Mouse (Mus musculus): ENCODE measurements around the gene Acap1. TPM values are rescaled to one million over a fixed set of nuclear protein-coding genes. Genes with fewer than 3 reads are reported as not detected.
A peak's percentile ranks its signal among the peaks of the same experiment; 100 is the strongest.
"Not testable (repeated sequence)": the region's sequence is repeated elsewhere in the genome, so short reads cannot be mapped to it uniquely, and the experiment has no call there.

The Acap1 gene
- polyA plus RNA-seq, 1 experiment from 2014 or later = 0.83 TPM

DNA sequence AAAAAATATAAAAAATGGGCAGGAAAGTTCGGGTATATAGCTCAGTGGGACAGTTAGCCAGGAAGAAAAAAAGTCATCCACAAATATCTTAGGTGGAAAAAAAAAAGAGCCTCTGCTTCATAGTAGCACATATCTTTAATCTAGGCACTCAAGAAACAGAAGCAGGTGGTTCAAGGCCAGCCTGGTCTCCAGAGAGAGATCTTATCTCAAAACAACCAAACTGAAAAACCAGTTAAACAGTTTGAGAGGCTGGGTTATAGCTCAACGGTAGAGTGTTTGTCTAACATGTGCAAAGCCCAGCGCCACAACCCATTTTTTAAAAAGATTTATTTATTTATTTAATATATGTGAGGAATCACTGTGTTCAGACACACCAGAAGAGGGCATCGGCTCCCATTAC, 37.7 kb upstream of the Acap1 start:
- 78% methylated on average over 4 of the region's 4 CpGs for WGBS
- H3K36me3 ChIP-seq (replicated peaks) = no peaks in the 10 kb centered on the region
- no peak for ATAC-seq (ENCODE audit: low FRiP score)
- no peak overlapping the region for H3K4me2 ChIP-seq
- H3K9me3 ChIP-seq = no peaks in the 10 kb centered on the region
- peaks cover 24% of the 10 kb centered on the region for H3K4me1 ChIP-seq
- H3K27ac ChIP-seq = no peak overlapping the region
- no peak overlapping the region for H3K9ac ChIP-seq
- H3K27me3 ChIP-seq = peaks cover 28% of the 10 kb centered on the region
- no peak overlapping the region for H3K4me3 ChIP-seq (replicated peaks)

DNA sequence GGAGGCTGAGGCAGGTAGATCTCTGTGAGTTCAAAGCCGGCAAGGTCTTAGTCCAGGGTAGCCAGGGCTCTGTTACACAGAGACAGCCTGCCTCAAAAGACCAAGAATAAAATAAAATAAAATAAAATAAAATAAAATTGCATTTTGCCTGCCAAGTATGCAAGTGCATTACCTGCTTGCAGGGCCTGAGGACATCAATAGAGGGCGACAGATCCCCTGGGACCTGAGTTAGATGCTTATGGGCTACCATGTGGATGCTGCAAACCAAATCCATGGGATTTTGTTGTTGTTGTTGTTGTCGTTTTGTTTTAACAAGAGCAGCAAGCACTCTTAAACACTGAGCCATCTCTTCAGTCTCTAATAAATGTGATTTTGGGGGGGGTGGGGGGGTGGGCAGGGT, 36.9 kb upstream of the Acap1 start:
- 37% methylated on average over 3 of the region's 3 CpGs for whole genome bisulfite sequencing
- Histone ChIP-seq H3K27ac (no peak overlapping the region), H3K4me3 (replicated peaks) (no peak overlapping the region), H3K4me2 (no peak overlapping the region), H3K36me3 (replicated peaks) (no peaks in the 10 kb centered on the region), H3K4me1 (peaks cover 22% of the 10 kb centered on the region), H3K27me3 (peaks cover 20% of the 10 kb centered on the region), H3K9ac (no peak overlapping the region), H3K9me3 (no peaks in the 10 kb centered on the region)
- ATAC-seq (ENCODE audit: low FRiP score) = no peak

DNA sequence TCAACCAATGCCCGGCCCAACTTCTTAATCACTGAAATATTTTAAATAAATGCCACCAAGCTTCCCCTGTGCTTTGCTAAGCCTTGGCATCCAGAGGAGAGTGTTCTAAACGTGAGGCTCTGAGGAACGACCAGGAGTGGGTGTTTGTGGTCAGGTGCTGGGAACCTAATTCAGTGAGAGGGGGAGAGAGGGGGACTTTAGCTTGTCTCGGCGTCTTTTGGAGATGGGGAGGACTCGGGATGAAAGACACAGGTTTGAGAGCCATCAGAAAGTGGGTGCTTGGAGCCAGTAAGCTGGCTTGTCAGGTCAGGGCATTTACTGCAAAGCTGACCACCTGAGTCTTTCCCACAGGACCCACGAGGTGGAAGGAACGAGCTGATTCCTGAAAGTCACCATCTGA, 36.4 kb upstream of the Acap1 start:
- ATAC-seq (ENCODE audit: low FRiP score) = no peak
- H3K36me3 ChIP-seq (replicated peaks) = no peaks in the 10 kb centered on the region
- no peaks in the 10 kb centered on the region for H3K9me3 ChIP-seq
- WGBS = 79% methylated on average over 8 of the region's 8 CpGs
- no peak overlapping the region for H3K4me3 ChIP-seq (replicated peaks)
- no peak overlapping the region for H3K4me2 ChIP-seq
- peaks cover 17% of the 10 kb centered on the region for H3K4me1 ChIP-seq
- H3K9ac ChIP-seq = no peak overlapping the region
- H3K27me3 ChIP-seq = peaks cover 15% of the 10 kb centered on the region
- no peak overlapping the region for H3K27ac ChIP-seq

DNA sequence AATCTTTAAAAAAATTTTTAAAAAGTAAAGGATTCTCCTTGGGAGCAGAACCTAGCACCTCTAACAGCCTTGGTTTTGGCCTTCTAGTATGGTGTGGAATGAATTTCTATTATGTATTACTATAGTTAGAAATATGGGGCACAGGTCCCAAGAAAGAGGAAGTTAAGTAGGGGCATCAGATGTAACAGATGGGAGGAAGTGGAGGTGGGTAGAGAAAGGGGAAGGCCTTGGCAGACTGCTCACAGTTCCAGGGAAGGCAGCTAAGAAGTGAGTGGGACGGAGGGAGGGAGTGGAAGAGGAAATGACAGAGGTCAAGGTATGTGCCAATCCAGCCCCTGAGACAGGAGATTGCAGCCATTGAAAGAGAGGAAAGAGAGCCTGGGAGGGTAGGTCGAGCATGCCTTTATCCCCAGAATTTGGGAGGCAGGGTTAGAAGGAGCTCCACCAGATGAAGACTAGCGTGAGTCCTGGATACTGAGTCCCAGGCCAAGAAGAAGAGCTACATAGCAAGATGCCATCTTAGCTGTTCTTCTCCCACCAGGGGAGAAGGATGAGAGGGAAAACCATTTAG, 35.7 kb upstream of the Acap1 start:
- no peak overlapping the region for H3K27ac ChIP-seq
- no peaks in the 10 kb centered on the region for H3K9me3 ChIP-seq
- peaks cover 8% of the 10 kb centered on the region for H3K27me3 ChIP-seq
- 75% methylated on average over 3 of the region's 3 CpGs for WGBS
- H3K36me3 ChIP-seq (replicated peaks) = no peaks in the 10 kb centered on the region
- no peak for ATAC-seq (ENCODE audit: low FRiP score)
- no peak overlapping the region for H3K4me3 ChIP-seq (replicated peaks)
- H3K4me1 ChIP-seq = peaks cover 10% of the 10 kb centered on the region
- H3K9ac ChIP-seq = no peak overlapping the region
- H3K4me2 ChIP-seq = no peak overlapping the region

DNA sequence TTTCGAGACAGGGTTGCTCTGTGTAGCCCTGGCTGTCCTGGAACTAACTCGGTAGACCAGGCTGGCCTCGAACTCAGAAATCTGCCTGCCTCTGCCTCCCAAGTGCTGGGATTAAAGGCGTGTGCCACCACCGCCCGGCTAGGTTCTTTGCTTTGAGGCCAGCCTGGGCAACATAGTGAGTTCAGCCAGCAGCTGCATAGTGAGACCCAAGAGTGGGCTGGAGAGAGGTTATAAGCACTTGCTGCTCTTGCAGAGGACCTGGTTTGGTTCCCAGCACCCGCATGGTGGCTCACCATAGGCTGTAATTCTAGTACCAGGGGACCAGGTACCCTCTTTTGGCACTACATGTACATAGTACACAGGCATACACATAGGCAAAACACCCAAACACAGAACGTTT, 34.8 kb upstream of the Acap1 start:
- ATAC-seq (ENCODE audit: low FRiP score); H3K36me3 ChIP-seq (replicated peaks): not testable (repeated sequence)
- 87% methylated on average over 8 of the region's 8 CpGs for WGBS

DNA sequence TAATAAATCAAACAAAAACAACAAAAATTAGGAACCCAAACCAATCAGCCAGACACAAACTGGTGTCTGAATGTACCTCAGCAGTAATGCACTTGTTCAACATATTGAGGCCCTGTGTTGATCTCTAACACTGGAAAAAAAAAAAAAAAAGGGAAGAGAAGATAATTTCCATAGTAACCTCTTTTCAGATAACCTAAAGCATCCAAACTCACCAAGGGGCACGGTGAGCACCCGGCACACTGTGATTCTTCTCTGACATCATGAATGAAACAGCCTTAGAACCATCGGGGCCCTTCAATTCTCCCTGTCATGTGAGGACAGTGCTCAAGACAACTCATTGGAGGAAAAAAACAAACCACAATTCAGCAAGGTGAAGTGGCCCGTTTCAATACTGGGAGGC, 34.4 kb upstream of the Acap1 start:
- Histone ChIP-seq H3K27me3 (0 out of 2 replicates have a peak, but pooled peaks cover 2% of the 10 kb centered on the region), H3K4me3 (replicated peaks) (no peak overlapping the region), H3K9me3 (no peaks in the 10 kb centered on the region), H3K36me3 (replicated peaks) (no peaks in the 10 kb centered on the region), H3K4me2 (no peak overlapping the region), H3K9ac (no peak overlapping the region), H3K4me1 (0 out of 2 replicates have a peak, but pooled peaks cover 2% of the 10 kb centered on the region), H3K27ac (no peak overlapping the region)
- no peak for ATAC-seq (ENCODE audit: low FRiP score)
- WGBS = 85% methylated on average over 4 of the region's 4 CpGs

More for the DNA sequence above, 34.8 kb upstream of the Acap1 start:
- not testable (repeated sequence) for H3K4me3 ChIP-seq (replicated peaks); H3K9me3 ChIP-seq; H3K27ac ChIP-seq; H3K9ac ChIP-seq; H3K27me3 ChIP-seq; H3K4me2 ChIP-seq; H3K4me1 ChIP-seq

DNA sequence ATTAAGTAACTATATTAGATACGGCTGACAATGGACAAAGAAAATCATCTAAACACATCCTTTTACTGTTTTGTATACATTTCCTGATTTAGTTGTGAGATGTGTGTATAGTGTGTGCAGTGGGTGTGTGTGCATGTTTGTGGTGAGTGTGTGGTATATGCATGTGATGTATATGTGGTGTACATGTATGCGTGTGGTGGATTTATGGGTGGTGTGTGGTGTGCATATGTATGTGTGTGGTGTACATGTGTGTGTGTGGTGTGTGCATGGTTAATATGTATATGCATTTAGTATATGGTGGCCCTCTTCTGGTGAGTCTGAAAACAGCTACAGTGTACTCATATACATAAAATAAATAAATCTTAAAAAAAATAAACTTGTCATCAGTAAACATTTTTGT, 32.2 kb upstream of the Acap1 start:
- Histone ChIP-seq H3K4me2 (no peak overlapping the region), H3K4me3 (replicated peaks) (no peak overlapping the region), H3K27me3 (no peaks in the 10 kb centered on the region), H3K9me3 (no peaks in the 10 kb centered on the region), H3K9ac (no peak overlapping the region), H3K27ac (no peak overlapping the region), H3K4me1 (peaks cover under 1% of the 10 kb centered on the region; the same call in 1 of the 2 replicates), H3K36me3 (replicated peaks) (no peaks in the 10 kb centered on the region)
- ATAC-seq (ENCODE audit: low FRiP score) = no peak
- 94% methylated on average over 2 of the region's 2 CpGs for WGBS

DNA sequence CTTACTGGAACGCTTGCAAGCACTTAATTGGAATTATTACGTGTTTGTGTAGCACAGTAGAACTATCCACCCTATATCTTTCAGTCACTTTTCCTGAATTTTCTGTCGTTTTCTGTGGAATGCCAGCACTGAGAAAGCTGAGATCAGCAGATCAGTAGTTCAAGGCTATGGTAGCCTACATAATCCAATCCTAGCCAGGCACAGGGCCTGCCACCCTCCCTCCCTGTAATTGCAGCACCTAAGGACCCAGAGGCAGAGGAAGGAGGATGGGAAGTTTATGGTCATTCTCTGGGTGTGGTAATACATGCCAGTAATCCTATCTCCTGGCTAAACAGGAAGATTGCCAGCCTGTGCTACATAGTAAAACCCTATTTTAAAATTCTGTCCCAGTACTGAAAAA, 27.5 kb upstream of the Acap1 start:
- no peaks in the 10 kb centered on the region for H3K27me3 ChIP-seq
- WGBS = 70% methylated on average over 3 of the region's 3 CpGs
- peak overlapping the region; percentile 99; the same call in 1 of the 2 replicates for H3K9ac ChIP-seq
- H3K4me1 ChIP-seq = peaks cover 19% of the 10 kb centered on the region
- H3K4me2 ChIP-seq = 0 out of 2 replicates have a peak overlapping the region, but pooled peaks have one; percentile 92
- H3K9me3 ChIP-seq = no peaks in the 10 kb centered on the region
- H3K36me3 ChIP-seq (replicated peaks) = peaks cover 16% of the 10 kb centered on the region
- H3K27ac ChIP-seq = peak overlapping the region; percentile 94; the same call in 1 of the 2 replicates
- H3K4me3 ChIP-seq (replicated peaks) = no peak overlapping the region
- ATAC-seq (ENCODE audit: low FRiP score) = no peak

DNA sequence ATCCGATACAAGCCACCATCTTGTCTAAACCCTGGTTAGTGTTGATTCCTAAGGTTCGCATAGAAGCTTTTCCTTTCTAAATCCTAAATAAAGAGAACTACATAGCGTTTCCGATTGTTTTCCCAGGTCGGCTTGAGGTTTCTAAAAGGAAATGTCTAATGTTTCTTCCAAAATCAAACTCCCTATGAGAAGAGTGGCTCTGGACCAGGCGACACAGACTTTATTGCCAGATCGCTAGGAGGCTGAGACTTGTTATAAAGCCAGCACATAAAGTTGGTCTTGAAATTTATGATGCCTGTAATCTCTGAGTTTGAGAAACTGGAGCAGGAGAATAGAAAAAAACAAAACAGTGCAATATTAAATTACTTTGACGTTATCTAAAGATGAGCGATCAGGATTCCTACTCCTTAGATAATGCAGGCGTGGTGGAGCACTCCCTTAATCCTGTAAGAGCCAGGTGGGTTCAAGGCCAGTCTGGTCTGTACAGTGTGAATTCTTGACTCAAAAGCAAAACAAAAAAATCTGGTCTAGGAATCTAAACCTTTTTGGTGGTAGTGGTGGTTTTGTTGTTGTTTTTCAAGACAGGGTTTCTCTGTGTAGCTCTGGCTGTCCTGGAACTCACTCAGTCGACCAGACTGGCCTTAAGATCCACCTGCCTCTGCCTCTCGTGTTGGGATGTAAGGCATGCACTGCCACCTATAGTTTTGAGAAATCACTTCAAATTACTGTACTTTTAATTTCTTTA, 26.8 kb upstream of the Acap1 start:
- Histone ChIP-seq H3K9me3 (no peaks in the 10 kb centered on the region), H3K4me3 (replicated peaks) (peak overlapping the region; percentile 100), H3K4me1 (peaks cover 19% of the 10 kb centered on the region), H3K27ac (peak overlapping the region; percentile 94), H3K4me2 (peak overlapping the region; percentile 92), H3K9ac (peak overlapping the region; percentile 99), H3K27me3 (no peaks in the 10 kb centered on the region), H3K36me3 (replicated peaks) (peaks cover 22% of the 10 kb centered on the region)
- WGBS = 4% methylated on average over 12 of the region's 12 CpGs
- no peak for ATAC-seq (ENCODE audit: low FRiP score)

DNA sequence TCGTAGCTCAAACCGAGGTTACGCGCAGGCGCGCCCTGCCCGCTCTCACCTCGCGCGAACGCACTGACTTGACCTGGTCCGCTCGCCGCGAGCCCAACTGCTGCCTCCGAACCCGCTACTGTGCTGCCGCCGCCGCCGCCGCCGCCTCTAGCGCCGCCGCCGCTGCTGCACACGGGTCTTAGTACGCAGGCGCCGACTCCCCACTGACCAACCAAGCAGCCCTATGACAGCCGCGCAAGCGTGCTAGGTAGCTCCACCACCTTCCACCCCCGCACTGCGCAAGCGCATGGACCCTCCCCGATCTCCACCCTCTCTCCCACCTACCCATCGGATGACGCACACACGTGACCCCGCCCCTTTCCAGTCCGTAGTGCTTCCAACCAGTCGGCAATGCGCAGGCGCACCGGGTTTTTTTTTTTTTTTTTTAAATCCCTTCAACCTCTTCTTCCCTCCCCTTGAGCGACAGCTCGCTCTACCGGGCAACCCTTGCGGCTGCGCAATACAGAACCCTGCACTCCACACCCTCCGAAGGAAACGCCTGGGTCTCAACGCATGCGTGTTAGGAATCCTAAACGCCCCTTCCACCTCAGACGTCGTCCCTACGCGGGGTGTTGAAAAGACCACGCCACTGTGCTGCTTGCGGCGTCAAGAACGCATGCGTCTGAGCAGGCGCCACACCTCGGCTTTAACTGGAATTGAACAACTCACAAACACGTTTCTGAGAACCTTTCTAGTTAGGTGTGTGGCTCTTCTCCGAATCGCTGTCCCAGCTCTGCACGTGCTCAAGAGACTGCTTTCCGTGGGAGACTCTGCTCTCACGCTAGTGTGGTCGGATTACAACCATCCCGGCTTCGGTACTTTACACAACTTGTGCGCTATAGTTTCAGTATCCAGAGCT, 26.0 kb upstream of the Acap1 start, which contains the start of gene Eif5a:
Gene Eif5a (minus strand): TSS at position 845 of the 898 bp plus-strand sequence.
- H3K4me3 ChIP-seq (replicated peaks) = peak within 1 kb of the TSS; percentile 100
- peak within 1 kb of the TSS; percentile 99 for H3K9ac ChIP-seq
- ATAC-seq (ENCODE audit: low FRiP score) = peak; percentile 96
- under 1% methylated on average over 78 of the region's 78 CpGs for WGBS
- H3K4me2 ChIP-seq = peak within 1 kb of the TSS; percentile 92
- peaks cover 19% of the 10 kb centered on the region for H3K4me1 ChIP-seq
- peak within 1 kb of the TSS; percentile 94 for H3K27ac ChIP-seq
- no peaks in the 10 kb centered on the region for H3K9me3 ChIP-seq
- H3K27me3 ChIP-seq = no peaks in the 10 kb centered on the region
- H3K36me3 ChIP-seq (replicated peaks) = peaks cover 30% of the 10 kb centered on the region

DNA sequence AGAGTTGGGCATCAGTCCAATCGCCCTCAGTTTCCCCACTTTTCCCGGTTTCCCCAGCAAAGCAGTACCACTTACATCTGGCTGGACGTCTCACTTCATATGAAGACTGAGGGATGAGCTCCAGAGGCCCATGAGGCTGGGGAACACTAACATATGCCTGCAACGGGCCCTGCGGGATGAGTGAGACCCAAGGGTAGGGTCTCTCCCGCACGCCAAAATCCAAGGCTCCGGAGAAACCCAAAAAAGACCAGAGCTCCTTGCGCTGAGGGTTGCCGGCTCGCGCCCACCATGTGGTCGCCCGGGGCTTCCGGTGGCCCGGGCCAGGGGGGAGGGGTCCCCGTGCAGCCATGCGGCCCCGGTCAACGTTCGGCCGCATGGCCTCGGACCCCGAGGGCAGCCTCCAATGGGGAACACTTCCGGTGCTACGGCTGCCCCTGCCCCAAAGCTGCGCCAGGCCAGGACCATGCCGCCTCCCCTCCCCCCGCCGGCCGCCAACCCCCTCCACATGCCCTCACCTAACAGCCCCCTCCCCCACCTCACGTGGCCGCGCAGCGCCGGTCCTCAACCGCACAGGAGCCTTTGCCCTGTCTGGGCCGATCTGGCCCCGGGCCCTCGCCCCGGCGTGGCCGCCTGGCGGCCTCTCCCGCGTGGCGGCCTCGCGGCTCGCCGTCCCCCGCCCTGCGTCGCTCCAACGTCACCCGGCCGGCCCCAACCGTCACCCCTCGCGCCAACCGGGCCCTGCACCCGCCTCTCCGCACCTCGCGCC, 25.1 kb upstream of the Acap1 start:
- peak; percentile 45 for ATAC-seq (ENCODE audit: low FRiP score)
- H3K9ac ChIP-seq = peak overlapping the region; percentile 99
- peak overlapping the region; percentile 100 for H3K4me3 ChIP-seq (replicated peaks)
- peak overlapping the region; percentile 94 for H3K27ac ChIP-seq
- peaks cover 27% of the 10 kb centered on the region for H3K4me1 ChIP-seq
- peaks cover 40% of the 10 kb centered on the region for H3K36me3 ChIP-seq (replicated peaks)
- H3K9me3 ChIP-seq = no peaks in the 10 kb centered on the region
- 0% methylated on average over 61 of the region's 65 CpGs for WGBS
- peak overlapping the region; percentile 92 for H3K4me2 ChIP-seq
- no peaks in the 10 kb centered on the region for H3K27me3 ChIP-seq
